Mouse (Mus musculus) olfactory bulb, adult 2 months (tissue): ENCODE results near the gene Igf1. TPM values are rescaled to one million over a fixed set of nuclear protein-coding genes. Genes with fewer than 3 reads are reported as not detected.

Source experiments
- H3K27ac ChIP-seq: fragments of 200-500 bp; 2 replicates; pipeline ENCODE4 v1.5.1; 2012; ENCODE audit warnings: low read depth, low read length; ENCODE audit not compliant: insufficient read depth
- H3K4me1 ChIP-seq: fragments of 200-500 bp; 2 replicates; pipeline ENCODE4 v1.6.1; 2012; ENCODE audit warnings: low read length; ENCODE audit not compliant: control insufficient read depth, insufficient read depth
- H3K4me3 ChIP-seq: fragments of 200-500 bp; 2 replicates; pipeline ENCODE4 v1.5.1; 2012; ENCODE audit warnings: mild to moderate bottlenecking, low read depth, low read length, moderate library complexity; ENCODE audit not compliant: insufficient read depth
- CTCF ChIP-seq: fragments of 200-500 bp; IDR thresholded peaks from 2 replicates; pipeline ENCODE4 v1.5.1; 2012; ENCODE audit warnings: low read depth, mild to moderate bottlenecking, low read length, moderate library complexity; ENCODE audit not compliant: insufficient read depth
- POLR2A ChIP-seq: fragments of 200-500 bp; IDR thresholded peaks from 2 replicates; pipeline ENCODE4 v1.6.1; 2012; ENCODE audit warnings: mild to moderate bottlenecking, low read depth, low read length, moderate library complexity; ENCODE audit not compliant: insufficient read depth
- WGBS: fragments of 180-500 bp; shearing (Covaris S2); methylation state at CpG from one replicate; pipeline ENCODE4 v1.1.7; 2018; 5-methylcytosine and 5-hydroxymethylcytosine counted together
- polyA plus RNA-seq: library from polyadenylated mRNA; stranded (reverse); fragments of >200 nt; gene quantifications from 2 replicates; pipeline ENCODE4 v1.2.4, GENCODE M21; 2012; ENCODE audit warnings: low replicate concordance; ENCODE audit not compliant: missing spikeins, insufficient read depth, insufficient read length

Gene Igf1
- polyA plus RNA-seq, 1 experiment = not detected

DNA sequence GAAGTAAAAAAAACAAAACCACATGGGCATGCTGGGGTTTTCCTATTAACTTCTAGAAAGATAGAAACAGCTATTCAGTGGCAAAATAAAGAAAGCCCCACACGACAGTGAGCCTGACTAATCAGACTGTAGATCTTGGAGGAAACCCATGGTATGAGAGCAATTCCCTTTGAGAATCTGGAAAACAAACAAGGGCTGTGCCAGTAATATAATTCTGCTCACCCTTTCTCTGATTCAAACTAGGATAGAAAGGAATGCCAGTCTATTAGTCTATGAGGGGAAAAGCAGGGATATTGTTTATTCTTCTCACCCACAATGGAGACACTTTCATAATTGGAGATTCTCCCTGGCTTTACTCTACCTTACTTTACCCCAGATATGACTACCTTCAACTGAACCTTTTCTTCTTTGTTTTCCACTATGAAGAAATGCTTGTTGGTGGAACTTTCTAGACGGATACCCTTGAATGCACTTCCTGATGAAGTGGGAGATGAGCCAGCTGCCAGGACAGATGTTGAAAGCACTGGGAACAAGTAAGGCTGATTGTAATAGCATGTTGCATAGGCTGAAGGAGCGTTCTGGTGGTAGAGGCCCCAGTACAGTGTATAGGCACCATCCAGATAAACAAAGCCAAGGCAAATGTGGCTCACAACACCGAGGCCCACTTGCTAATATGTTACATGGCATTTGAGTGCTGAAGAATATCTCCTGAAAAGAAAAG lies 116.0 kb downstream of the Igf1 start:
- TF ChIP-seq POLR2A (no peak), CTCF (no peak)
- H3K4me3 ChIP-seq = no peak overlapping the region
- H3K27ac ChIP-seq = no peak overlapping the region
- WGBS = 69% methylated on average over 4 of the region's 4 CpGs
- H3K4me1 ChIP-seq = no peaks in the 10 kb centered on the region

GRCm38 (mm10) chr10:87985375-87985774 lies 127.3 kb downstream of the Igf1 start:
- Histone ChIP-seq H3K4me3 (no peak overlapping the region), H3K27ac (no peak overlapping the region), H3K4me1 (no peaks in the 10 kb centered on the region)
- 32% methylated on average over 5 of the region's 5 CpGs for WGBS
- TF ChIP-seq CTCF (no peak), POLR2A (no peak)

DNA sequence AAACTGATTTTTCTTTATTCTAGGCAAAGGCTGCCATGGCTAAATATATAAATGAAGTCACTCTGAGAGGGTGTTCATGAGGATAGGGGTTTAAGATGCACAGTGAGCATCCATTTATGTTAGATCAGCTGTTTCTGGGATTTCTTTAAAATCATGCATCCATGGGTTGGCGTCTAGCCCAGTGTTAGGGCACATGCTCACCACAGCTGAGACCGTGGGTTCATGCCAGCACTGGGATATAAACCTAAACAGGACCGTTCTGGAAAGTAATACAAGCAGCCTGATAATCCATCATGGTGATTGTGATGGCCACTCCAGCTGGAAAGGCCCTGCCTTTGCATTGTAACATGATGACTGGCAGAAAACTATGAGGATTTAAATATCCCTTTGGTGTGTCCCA lies 128.1 kb downstream of the Igf1 start:
- no peaks in the 10 kb centered on the region for H3K4me1 ChIP-seq
- H3K27ac ChIP-seq = no peak overlapping the region
- WGBS = 55% methylated on average over 3 of the region's 3 CpGs
- H3K4me3 ChIP-seq = no peak overlapping the region
- TF ChIP-seq CTCF (no peak), POLR2A (no peak)

Other genes starting within 250 kb of the Igf1 start
- not detected in 2 replicates for gene Pmch, start 232.8 kb downstream of the Igf1 start, polyA plus RNA-seq